Mouse (Mus musculus): Measurements from ENCODE around the gene Slc48a1. TPM values are rescaled to one million over a fixed set of nuclear protein-coding genes. Genes with fewer than 3 reads are reported as not detected.

The Slc48a1 gene
- polyA plus RNA-seq (2021), result 134 TPM

DNA sequence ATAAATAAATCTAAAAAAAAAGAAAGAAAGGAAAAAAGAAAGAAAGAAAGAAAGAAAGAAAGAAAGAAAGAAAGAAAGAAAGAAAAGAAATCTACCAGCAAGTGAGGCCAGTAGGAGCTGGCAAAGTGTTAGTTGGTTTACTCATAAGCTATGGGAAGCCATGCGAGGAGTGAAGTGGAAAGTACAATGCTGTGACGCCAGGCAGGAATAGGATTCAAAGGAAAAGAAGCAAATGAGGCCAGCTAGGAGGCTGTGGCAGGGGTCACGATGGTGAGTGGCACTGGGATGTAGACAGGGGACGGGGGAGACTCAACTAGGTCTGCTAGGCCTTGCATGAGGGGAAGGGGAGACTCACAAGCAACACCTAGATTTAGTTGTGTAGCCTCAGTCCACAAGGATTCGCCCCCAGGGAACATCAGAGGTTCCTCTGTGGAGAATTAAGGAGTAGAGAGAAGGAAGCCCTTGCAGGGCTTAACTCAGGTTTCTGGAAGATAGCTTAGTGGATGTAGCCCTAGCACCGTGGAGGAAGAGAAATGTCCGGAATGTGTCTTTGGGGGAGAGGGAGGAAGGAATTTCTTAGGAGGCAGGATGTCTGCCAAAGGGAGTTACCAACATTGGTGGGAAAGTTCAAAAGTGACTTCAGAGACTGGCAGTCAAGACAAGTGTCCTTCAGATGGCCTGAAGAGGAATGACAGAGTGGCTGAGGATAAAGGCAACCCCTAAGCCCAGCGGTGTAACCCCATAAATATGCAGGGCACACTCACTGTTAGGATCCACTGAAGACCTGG, at the start of gene Slc48a1:
TSS of gene Slc48a1 (plus strand) at position 210 of the 788 bp plus-strand sequence.
- ATAC-seq (peak; percentile 22), DNase-seq (ENCODE audit: low read depth, low spot score) (no peak)
- in situ Hi-C loops (cut with MboI; ENCODE audit: low pct_unique_long_range_greater_than_20kb), result no loop called here
- TF ChIP-seq CTCF (IDR thresholded peaks at IDR 0.05), result no peak
- ChIA-PET POLR2A (interaction anchor here (0.8 to 1.6 kb wide), 4 partner anchors 11 to 49 kb away, joined by 3 to 6 read pairs (median 3); partner anchors contain the start of gene Rapgef3), CTCF (interaction anchor here (1.0 to 3.8 kb wide), 8 partner anchors 27 to 185 kb away, joined by 3 to 23 read pairs (median 4); partner anchors contain the start of gene Tmem106c)
- no peaks in the 10 kb centered on the region for H3K27me3 ChIP-seq

DNA sequence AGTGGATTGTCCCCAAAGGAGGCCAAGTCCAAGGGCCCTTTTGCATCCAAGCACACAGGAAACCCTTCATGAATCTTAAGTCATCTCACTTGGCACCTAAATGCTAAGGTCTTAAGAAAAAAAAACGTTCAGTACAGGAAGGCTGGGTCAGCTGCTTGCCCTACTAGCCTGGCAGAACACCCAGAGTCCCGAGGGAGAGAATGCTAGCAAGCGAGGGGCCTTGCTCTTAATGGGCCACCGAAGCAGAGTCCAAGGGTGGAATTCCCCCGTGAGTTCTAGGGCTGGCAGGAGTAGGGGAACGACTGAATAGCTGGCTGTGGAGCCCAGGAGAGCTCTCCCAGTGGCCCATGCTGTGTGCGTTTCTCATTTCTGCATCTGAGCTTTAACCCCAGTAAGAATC, 49.5 kb upstream of the Slc48a1 start:
- in situ Hi-C loops (cut with MboI; ENCODE audit: low pct_unique_long_range_greater_than_20kb), result no loop called here
- DNase-seq (ENCODE audit: low read depth, low spot score), result no peak

DNA sequence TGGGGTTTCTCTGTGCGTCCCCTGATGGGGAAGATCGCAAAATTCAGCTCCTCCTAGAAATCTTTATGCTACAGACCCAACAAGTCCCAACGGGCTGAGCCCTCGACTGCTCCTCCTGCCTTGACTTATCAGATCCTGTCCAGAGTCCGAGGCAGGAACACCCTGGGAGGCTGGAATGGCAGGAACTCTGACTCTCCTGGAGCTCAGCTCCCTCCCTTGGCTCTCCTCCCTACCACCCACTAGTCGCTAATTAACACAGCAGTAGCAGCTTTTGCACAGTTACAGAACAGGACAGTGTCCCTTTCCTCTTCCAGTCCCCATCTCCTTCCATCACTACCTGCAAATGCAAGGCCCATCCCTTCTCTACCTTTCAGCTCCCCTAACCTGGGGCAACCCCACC, 48.0 kb upstream of the Slc48a1 start:
- in situ Hi-C loops (cut with MboI; ENCODE audit: low pct_unique_long_range_greater_than_20kb), result no loop called here
- peak; percentile 47 for ATAC-seq
- TF ChIP-seq CTCF (IDR thresholded peaks at IDR 0.05), result no peak
- H3K27me3 ChIP-seq, result no peaks in the 10 kb centered on the region
- no peak for DNase-seq (ENCODE audit: low read depth, low spot score)
- ChIA-PET CTCF (interaction anchor here (2.2 to 2.6 kb wide), 3 partner anchors 12 to 46 kb away, joined by 8 to 11 read pairs (median 10); no protein-coding TSS in a partner anchor), POLR2A (interaction anchor here (2.2 kb wide), 1 partner anchor 11 kb away, joined by 6 read pairs; no protein-coding TSS in a partner anchor)

More for the DNA sequence above, 49.5 kb upstream of the Slc48a1 start:
- H3K27me3 ChIP-seq, result no peaks in the 10 kb centered on the region
- no peak for ATAC-seq
- no peak for TF ChIP-seq CTCF (IDR thresholded peaks at IDR 0.05)
- CTCF ChIA-PET, result interaction anchor here (0.7 to 2.6 kb wide), 6 partner anchors 9 to 57 kb away, joined by 3 to 11 read pairs (median 4); no protein-coding TSS in a partner anchor
- POLR2A ChIA-PET, result interaction anchor here (0.9 to 1.3 kb wide), 2 partner anchors 26 to 50 kb away, joined by 3 to 4 read pairs; partner anchors contain the start of gene Slc48a1

DNA sequence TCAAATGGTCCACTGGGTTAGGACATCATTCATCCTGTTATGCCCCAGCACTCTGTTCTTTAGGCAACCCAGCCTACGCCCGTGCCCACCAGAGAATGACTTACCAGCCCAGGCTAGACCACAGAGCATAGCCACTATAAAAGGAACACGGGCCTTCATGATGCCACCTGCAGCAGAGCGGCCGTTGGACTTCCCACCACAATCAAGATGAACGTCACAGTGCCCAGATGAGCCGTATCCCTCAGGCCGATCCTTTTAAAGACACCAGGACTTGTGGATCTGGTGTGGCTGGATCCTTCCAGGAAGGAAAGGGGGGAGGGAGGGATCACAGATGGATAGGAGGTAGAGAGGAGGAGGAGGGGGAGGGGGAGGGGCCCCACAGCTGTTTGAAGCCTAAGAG, 47.2 kb upstream of the Slc48a1 start, which contains the start of gene Endou:
TSS of gene Endou (minus strand) at position 229 of the 400 bp plus-strand sequence.
- no peak for TF ChIP-seq CTCF (IDR thresholded peaks at IDR 0.05)
- no peaks in the 10 kb centered on the region for H3K27me3 ChIP-seq
- DNase-seq (ENCODE audit: low read depth, low spot score) (no peak), ATAC-seq (no peak)
- ChIA-PET CTCF (interaction anchor here (2.2 to 2.6 kb wide), 3 partner anchors 13 to 45 kb away, joined by 8 to 11 read pairs (median 10); no protein-coding TSS in a partner anchor), POLR2A (interaction anchor here (2.2 kb wide), 1 partner anchor 10 kb away, joined by 6 read pairs; no protein-coding TSS in a partner anchor)
- in situ Hi-C loops (cut with MboI; ENCODE audit: low pct_unique_long_range_greater_than_20kb), result no loop called here

DNA sequence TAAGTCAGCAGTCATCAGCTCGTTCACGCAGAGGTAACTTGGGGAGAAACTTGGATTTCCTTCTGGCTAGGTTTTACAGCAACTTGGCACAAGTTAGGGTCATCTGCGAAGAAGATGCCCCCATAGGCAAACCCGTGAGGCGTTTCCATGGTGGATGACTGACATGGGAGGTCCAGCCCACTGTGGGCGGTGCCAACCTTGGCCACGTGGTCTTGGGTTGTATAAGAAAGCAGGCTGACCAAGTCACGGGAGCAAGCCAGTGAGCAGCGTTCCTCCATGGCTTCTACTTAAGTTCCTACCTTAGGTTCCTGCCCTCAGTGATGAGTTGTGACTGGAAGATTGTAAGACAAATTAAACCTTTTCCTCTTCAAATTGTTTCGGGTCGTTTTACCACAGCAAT, 46.3 kb upstream of the Slc48a1 start:
- no peak for DNase-seq (ENCODE audit: low read depth, low spot score)
- no peaks in the 10 kb centered on the region for H3K27me3 ChIP-seq
- POLR2A ChIA-PET, result interaction anchor here (1.0 kb wide), 1 partner anchor 22 kb away, joined by 3 read pairs; no protein-coding TSS in a partner anchor
- no peak for ATAC-seq
- in situ Hi-C loops (cut with MboI; ENCODE audit: low pct_unique_long_range_greater_than_20kb), result no loop called here
- CTCF ChIA-PET, result interaction anchor here (1.6 to 1.7 kb wide), 2 partner anchors 16 to 19 kb away, joined by 3 to 4 read pairs; no protein-coding TSS in a partner anchor
- TF ChIP-seq CTCF (IDR thresholded peaks at IDR 0.05), result no peak

DNA sequence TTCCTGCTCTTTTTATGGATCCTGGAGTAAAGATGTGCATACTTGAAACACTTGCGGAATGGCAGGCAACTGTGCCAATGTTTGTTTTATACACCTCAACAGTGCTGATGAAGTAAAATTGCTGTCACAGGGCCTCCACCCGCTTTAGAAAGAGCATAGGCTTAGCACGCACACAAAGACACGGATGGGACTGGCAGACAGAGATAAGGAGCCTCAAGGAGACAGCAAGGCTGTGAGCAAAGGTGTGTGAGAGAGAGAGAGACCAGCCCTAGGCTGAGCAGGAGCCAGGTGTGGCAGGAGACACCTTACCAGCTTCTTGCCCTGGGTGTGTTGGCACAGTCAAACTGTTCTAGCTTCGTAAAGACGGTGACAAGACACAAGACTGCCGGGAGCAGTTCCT, 39.4 kb upstream of the Slc48a1 start:
- ChIA-PET CTCF (interaction anchor here (1.5 to 2.0 kb wide), 2 partner anchors 22 to 38 kb away, joined by 3 to 5 read pairs; no protein-coding TSS in a partner anchor), POLR2A (interaction anchor here (0.7 kb wide), 1 partner anchor 13 kb away, joined by 3 read pairs; no protein-coding TSS in a partner anchor)
- in situ Hi-C loops (cut with MboI; ENCODE audit: low pct_unique_long_range_greater_than_20kb), result no loop called here
- DNase-seq (ENCODE audit: low read depth, low spot score) (no peak), ATAC-seq (no peak)
- H3K27me3 ChIP-seq, result no peaks in the 10 kb centered on the region
- no peak for TF ChIP-seq CTCF (IDR thresholded peaks at IDR 0.05)

DNA sequence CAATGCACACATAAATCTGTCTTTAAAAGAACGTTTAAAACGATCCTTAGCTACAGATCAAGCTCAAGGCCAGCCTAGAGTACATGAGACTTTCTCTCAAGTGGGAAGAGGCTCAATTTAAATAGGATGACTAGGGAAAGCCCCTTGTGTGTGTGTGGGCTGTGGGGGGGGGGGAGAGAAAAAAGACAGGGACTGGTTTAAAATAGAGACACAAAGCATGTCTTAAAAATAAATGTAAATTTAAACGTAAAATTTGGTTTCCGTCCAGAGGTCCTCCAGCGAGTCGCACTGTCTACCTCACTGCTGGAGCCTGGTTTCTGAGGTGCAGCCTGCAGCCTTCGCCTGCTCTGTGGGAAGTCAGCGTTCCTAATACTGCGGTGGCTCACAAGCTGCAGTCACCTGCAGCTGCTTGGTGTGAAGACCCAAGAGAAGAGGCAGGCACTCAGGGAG, 38.0 kb upstream of the Slc48a1 start:
- no peak for ATAC-seq
- DNase-seq (ENCODE audit: low read depth, low spot score), result no peak
- TF ChIP-seq CTCF (IDR thresholded peaks at IDR 0.05), result no peak
- H3K27me3 ChIP-seq, result no peaks in the 10 kb centered on the region
- in situ Hi-C loops (cut with MboI; ENCODE audit: low pct_unique_long_range_greater_than_20kb), result no loop called here
- ChIA-PET POLR2A (interaction anchor here (1.4 to 2.4 kb wide), 2 partner anchors 10 to 36 kb away, joined by 3 to 6 read pairs; partner anchors contain the start of gene Endou), CTCF (interaction anchor here (1.5 to 3.4 kb wide), 3 partner anchors 11 to 33 kb away, joined by 3 to 14 read pairs (median 4); no protein-coding TSS in a partner anchor)

DNA sequence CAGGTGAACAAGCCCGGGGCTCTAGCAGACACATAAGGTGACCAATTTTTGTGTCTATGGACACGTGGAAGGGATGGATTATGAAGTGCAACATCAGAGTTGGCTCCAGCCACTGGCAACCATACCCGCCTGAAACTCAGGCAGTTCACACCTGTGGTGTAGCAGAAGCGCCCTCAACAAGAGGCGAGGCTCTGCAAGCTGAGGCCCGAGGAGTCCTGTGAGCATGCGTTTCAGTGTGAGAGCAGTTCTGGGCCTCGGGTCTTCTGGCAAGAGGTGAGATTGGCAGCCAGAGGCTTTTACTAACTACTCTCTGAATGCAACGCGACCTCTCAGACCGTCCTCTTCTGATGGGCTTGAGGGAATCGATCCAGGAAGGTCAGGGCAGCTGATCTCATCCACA, 36.7 kb upstream of the Slc48a1 start:
- POLR2A ChIA-PET, result interaction anchor here (1.4 to 2.4 kb wide), 2 partner anchors 11 to 34 kb away, joined by 3 to 6 read pairs; partner anchors contain the start of gene Endou
- no peak for ATAC-seq
- in situ Hi-C loops (cut with MboI; ENCODE audit: low pct_unique_long_range_greater_than_20kb), result no loop called here
- no peaks in the 10 kb centered on the region for H3K27me3 ChIP-seq
- no peak for TF ChIP-seq CTCF (IDR thresholded peaks at IDR 0.05)
- DNase-seq (ENCODE audit: low read depth, low spot score), result no peak
- CTCF ChIA-PET, result interaction anchor here (1.2 to 3.4 kb wide), 3 partner anchors 9 to 31 kb away, joined by 3 to 14 read pairs (median 4); no protein-coding TSS in a partner anchor

DNA sequence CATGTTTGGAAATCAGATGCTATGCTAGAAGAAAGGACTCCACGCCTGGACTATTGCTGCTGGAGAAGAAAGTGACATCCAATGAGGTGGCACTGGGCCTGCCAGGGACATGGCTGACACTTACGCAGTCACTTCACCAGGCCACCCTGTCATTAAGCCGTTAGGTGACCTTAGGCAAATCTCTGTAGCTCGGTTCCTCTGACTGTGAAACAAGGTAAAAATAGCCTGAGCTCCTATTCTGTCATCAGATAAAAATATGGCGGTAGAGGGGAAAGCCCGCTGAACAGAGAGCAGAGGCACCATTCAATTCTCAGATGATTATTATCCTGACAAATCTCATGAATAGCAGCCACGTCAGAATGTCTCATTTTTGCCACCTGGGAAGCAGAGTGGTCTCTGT, 36.2 kb upstream of the Slc48a1 start:
- H3K27me3 ChIP-seq, result no peaks in the 10 kb centered on the region
- in situ Hi-C loops (cut with MboI; ENCODE audit: low pct_unique_long_range_greater_than_20kb), result no loop called here
- ChIA-PET POLR2A (interaction anchor here (2.4 kb wide), 1 partner anchor 12 kb away, joined by 6 read pairs; the partner anchor contains the start of gene Endou), CTCF (interaction anchor here (1.2 to 3.4 kb wide), 2 partner anchors 9 kb away, joined by 3 to 14 read pairs; no protein-coding TSS in a partner anchor)
- DNase-seq (ENCODE audit: low read depth, low spot score), result no peak
- no peak for ATAC-seq
- no peak for TF ChIP-seq CTCF (IDR thresholded peaks at IDR 0.05)

DNA sequence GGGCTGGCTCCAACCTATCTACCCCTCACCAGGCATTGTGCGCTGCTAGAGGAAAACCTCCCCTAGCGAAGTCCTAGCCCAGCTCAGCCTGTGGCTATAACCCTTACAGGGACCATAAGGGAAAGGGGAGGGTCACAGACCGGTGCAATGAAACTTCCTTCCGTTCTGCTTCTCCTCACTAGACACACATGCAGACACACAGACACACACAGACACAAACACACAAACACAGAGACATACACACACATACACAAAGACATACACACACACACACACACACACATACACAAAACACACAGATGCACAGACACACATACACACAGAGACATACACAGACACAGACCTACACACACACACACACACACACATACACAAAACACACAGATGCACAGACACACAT, 35.7 kb upstream of the Slc48a1 start:
- no peak for TF ChIP-seq CTCF (IDR thresholded peaks at IDR 0.05)
- CTCF ChIA-PET, result interaction anchor here (1.2 to 3.4 kb wide), 2 partner anchors 8 to 9 kb away, joined by 3 to 14 read pairs; no protein-coding TSS in a partner anchor
- DNase-seq (ENCODE audit: low read depth, low spot score), result no peak
- in situ Hi-C loops (cut with MboI; ENCODE audit: low pct_unique_long_range_greater_than_20kb), result no loop called here
- POLR2A ChIA-PET, result interaction anchor here (2.4 kb wide), 1 partner anchor 12 kb away, joined by 6 read pairs; the partner anchor contains the start of gene Endou
- no peak for ATAC-seq
- no peaks in the 10 kb centered on the region for H3K27me3 ChIP-seq
